Mouse (Mus musculus) myocyte (in vitro differentiated cells): Measurements from ENCODE around the gene Slamf7. TPM values are rescaled to one million over a fixed set of nuclear protein-coding genes. Genes with fewer than 3 reads are reported as not detected.
"Not testable (repeated sequence)": the region's sequence is repeated elsewhere in the genome, so short reads cannot be mapped to it uniquely, and the experiment has no call there.

Experiments
- H3K27me3 ChIP-seq: one replicate; pipeline ENCODE4 v1.6.1; 2011; ENCODE audit not compliant: control insufficient read depth, insufficient read depth, insufficient read length
- H3K36me3 ChIP-seq: one replicate; pipeline ENCODE4 v1.6.1; 2011; ENCODE audit not compliant: control insufficient read depth, insufficient read depth
- H3K4me2 ChIP-seq: one replicate; pipeline ENCODE4 v1.6.1; 2011; ENCODE audit warnings: low read depth, control low read depth
- H3K4me3 ChIP-seq: one replicate; pipeline ENCODE4 v1.5.1; 2011; ENCODE audit warnings: mild to moderate bottlenecking, control low read depth, moderate library complexity
- H3K79me2 ChIP-seq: one replicate; pipeline ENCODE4 v1.6.1; 2011; ENCODE audit not compliant: control insufficient read depth, insufficient read depth
- H3ac ChIP-seq: one replicate; pipeline ENCODE4 v1.6.1; 2011; ENCODE audit not compliant: control insufficient read depth, insufficient read length
- CEBPB ChIP-seq: IDR thresholded peaks from 2 replicates; pipeline ENCODE4 v1.6.1; 2011; ENCODE audit warnings: mild to moderate bottlenecking, moderate library complexity; ENCODE audit not compliant: poor library complexity, insufficient read depth, severe bottlenecking
- E2F4 ChIP-seq: IDR thresholded peaks from one replicate; pipeline ENCODE4 v1.6.1; 2011; ENCODE audit warnings: mild to moderate bottlenecking, control low read depth, moderate library complexity; ENCODE audit not compliant: insufficient read depth
- MAX ChIP-seq: IDR thresholded peaks from one replicate; pipeline ENCODE4 v1.6.1; 2011; ENCODE audit warnings: low read depth, mild to moderate bottlenecking, control low read depth
- MYOD1 ChIP-seq, 3 experiments: IDR thresholded peaks; one replicate each; pipeline ENCODE4 v1.6.1; 2011; ENCODE audit warnings: control low read depth in 2 of 3, low read depth in 2 of 3, mild to moderate bottlenecking in 2 of 3, moderate library complexity in 1 of 3; ENCODE audit not compliant: insufficient read length in 2 of 3, control insufficient read depth in 1 of 3
- MYOG ChIP-seq, 3 experiments: IDR thresholded peaks; one replicate each; pipeline ENCODE4 v1.6.1; 2011; ENCODE audit warnings: control low read depth in 2 of 3, low read depth in 2 of 3, mild to moderate bottlenecking in 2 of 3; ENCODE audit not compliant: insufficient read length in 2 of 3, control insufficient read depth in 1 of 3, insufficient read depth in 1 of 3
- POLR2A ChIP-seq: IDR thresholded peaks from one replicate; pipeline ENCODE4 v1.6.1; 2011; ENCODE audit warnings: low read depth, mild to moderate bottlenecking, control low read depth, moderate library complexity; ENCODE audit not compliant: insufficient read length
- POLR2AphosphoS2 ChIP-seq: IDR thresholded peaks from one replicate; pipeline ENCODE4 v1.6.1; 2011; ENCODE audit warnings: low read depth, control low read depth; ENCODE audit not compliant: insufficient read length
- REST ChIP-seq: IDR thresholded peaks from one replicate; pipeline ENCODE4 v1.6.1; 2011; ENCODE audit warnings: mild to moderate bottlenecking, control low read depth, moderate library complexity; ENCODE audit not compliant: insufficient read depth, insufficient read length
- SRF ChIP-seq: IDR thresholded peaks from one replicate; pipeline ENCODE4 v1.6.1; 2011; ENCODE audit warnings: low read depth; ENCODE audit not compliant: control insufficient read depth, insufficient read length
- TCF12 ChIP-seq: IDR thresholded peaks from one replicate; pipeline ENCODE4 v1.6.1; 2011; ENCODE audit warnings: mild to moderate bottlenecking, control low read depth; ENCODE audit not compliant: poor library complexity, insufficient read depth, severe bottlenecking
- TCF3 ChIP-seq: IDR thresholded peaks from one replicate; pipeline ENCODE4 v1.6.1; 2011; ENCODE audit warnings: low read depth, control low read depth; ENCODE audit not compliant: insufficient read length
- USF1 ChIP-seq: IDR thresholded peaks from one replicate; pipeline ENCODE4 v1.6.1; 2011; ENCODE audit warnings: low read depth, mild to moderate bottlenecking, control low read depth, moderate library complexity
- polyA plus RNA-seq: library from polyadenylated mRNA; unstranded; fragments of >200 nt; fragmentation: generic; extraction: Trizol; gene quantifications from one replicate; pipeline ENCODE4 v1.2.1, GENCODE M21; 2012; ENCODE audit warnings: missing spikeins

The Slamf7 gene
- polyA plus RNA-seq, 1 experiment, result not detected

DNA sequence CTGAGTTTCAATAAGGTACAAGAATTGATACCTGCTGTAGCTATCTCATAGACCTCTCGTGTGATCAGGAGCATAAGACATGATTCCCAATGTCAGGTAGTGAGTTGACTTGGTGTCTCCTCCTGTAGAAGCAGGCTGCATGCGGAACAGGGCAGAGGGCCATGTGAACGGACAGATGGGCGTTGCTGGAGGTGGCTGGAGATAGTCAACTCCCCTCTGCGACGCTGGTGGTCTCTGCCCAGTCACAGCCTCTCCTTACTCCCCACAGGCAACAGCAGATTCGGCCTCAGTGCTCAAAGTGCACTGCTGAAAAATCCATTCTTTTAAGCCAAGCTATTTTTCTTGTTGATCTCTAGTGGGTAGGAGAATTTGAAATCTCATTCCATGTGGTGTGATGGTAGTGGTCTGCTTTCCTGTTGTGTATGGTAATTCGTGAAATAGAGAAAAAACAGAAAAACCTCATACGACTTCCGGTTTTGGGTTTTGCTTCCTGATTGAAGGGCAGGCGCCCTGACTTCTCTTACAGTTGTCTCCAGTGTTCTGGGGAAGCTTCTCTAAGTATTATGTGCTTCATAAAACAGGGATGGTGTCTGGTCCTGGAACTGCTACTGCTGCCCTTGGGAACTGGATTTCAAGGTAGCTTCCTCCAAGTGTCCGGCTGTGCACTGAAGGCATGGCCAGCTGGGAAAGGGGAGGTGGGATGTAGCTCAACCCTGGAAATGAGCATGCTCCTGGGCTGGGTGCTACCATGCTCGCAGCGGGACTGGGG, 28.9 kb upstream of the Slamf7 start, which contains the start of gene Cd48:
TSS of gene Cd48 (plus strand) at position 479 of the 769 bp plus-strand sequence.
- Histone ChIP-seq H3K36me3 (no peaks in the 10 kb centered on the region), H3K4me3 (no peak within 1 kb of the TSS), H3K27me3 (no peaks in the 10 kb centered on the region), H3K79me2 (no peaks in the 10 kb centered on the region), H3K4me2 (no peak within 1 kb of the TSS), H3ac (no peak within 1 kb of the TSS)
- no peak for TF ChIP-seq USF1
- TF ChIP-seq MAX, result no peak
- no peak for TF ChIP-seq MYOD1 (IDR thresholded peaks at IDR 0.05; ENCODE audit: control insufficient read depth in 1 of 3, insufficient read length in 2 of 3, low read depth in 2 of 3)
- TF ChIP-seq POLR2A, result no peak
- TF ChIP-seq REST, result no peak
- no peak for TF ChIP-seq POLR2AphosphoS2
- no peak for TF ChIP-seq MYOG (IDR thresholded peaks at IDR 0.05; ENCODE audit: control insufficient read depth in 1 of 3, insufficient read depth in 1 of 3, insufficient read length in 2 of 3, low read depth in 2 of 3)
- no peak for TF ChIP-seq TCF12
- no peak for TF ChIP-seq CEBPB
- TF ChIP-seq SRF, result no peak
- no peak for TF ChIP-seq E2F4
- no peak for TF ChIP-seq TCF3

DNA sequence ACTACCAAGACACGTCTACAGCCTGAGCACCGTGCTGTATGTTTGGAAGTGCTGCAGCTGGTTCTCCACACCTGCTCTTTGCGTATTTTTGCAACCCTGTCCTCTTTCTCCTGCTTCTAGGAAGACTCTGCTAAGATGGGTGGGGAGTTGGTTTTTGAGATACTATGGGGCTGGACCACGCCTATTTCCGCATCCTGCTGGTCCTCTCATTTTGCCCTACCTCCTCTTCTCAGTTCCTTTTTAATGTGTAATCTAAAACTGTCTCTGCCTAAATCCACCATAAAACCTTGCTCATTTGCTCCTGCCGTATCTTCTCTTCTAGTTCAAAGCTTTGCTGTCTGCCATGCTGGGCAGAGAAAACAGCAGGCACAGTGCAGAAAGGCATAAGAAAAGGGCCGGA, 28.2 kb upstream of the Slamf7 start:
- Histone ChIP-seq H3K27me3 (no peaks in the 10 kb centered on the region), H3K79me2 (no peaks in the 10 kb centered on the region), H3ac (no peak overlapping the region), H3K4me3 (no peak overlapping the region), H3K4me2 (no peak overlapping the region), H3K36me3 (no peaks in the 10 kb centered on the region)
- no peak for TF ChIP-seq USF1
- no peak for TF ChIP-seq TCF3
- no peak for TF ChIP-seq POLR2A
- no peak for TF ChIP-seq MYOG (IDR thresholded peaks at IDR 0.05; ENCODE audit: control insufficient read depth in 1 of 3, insufficient read depth in 1 of 3, insufficient read length in 2 of 3, low read depth in 2 of 3)
- no peak for TF ChIP-seq SRF
- no peak for TF ChIP-seq TCF12
- no peak for TF ChIP-seq REST
- TF ChIP-seq MAX, result no peak
- no peak for TF ChIP-seq MYOD1 (IDR thresholded peaks at IDR 0.05; ENCODE audit: control insufficient read depth in 1 of 3, insufficient read length in 2 of 3, low read depth in 2 of 3)

DNA sequence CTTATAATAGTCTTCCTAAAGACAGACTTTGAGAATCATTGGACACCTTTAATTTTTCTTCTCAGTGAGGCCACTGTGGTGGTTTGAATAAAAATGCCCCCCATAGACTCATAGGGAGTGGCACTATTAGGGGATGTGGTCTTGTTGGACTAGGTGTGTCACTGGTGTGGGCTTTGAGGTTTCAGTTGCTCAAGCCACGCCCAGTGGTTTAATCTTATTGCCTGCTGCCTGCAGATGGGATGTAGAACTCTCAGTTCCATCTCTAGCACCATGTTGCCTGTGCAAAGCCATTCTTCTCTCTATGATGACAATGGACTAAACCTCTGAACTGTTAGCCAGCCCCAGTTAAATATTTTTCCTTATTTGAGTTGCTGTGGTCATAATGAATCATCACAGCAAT, 24.9 kb upstream of the Slamf7 start:
- Histone ChIP-seq H3K79me2 (no peaks in the 10 kb centered on the region), H3K4me2 (no peak overlapping the region), H3K4me3 (no peak overlapping the region), H3ac (no peak overlapping the region), H3K27me3 (no peaks in the 10 kb centered on the region), H3K36me3 (no peaks in the 10 kb centered on the region)
- TF ChIP-seq POLR2A (no peak), MYOG (IDR thresholded peaks at IDR 0.05; ENCODE audit: control insufficient read depth in 1 of 3, insufficient read depth in 1 of 3, insufficient read length in 2 of 3, low read depth in 2 of 3) (no peak)

DNA sequence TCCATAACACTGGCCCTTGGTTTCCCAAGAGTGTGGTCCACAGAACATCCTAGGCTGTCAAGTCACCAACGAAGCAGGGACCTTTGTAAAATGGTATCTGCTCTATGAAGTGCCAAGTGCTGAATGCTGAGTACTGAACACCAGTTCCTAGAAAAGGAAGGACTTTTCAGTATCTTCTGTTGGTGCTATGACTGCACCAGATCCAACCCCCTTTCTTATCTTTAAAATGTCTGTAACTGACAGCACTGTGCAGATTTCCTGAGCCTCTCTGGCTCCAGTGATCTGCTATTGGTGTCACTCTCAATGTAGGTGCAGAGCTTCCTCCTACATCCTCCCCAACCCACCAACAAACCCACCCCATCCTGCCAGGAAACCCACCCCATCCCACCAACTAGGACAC, 21.6 kb upstream of the Slamf7 start:
- no peak overlapping the region for H3K4me2 ChIP-seq
- TF ChIP-seq SRF (no peak), POLR2AphosphoS2 (no peak), POLR2A (no peak), MYOD1 (IDR thresholded peaks at IDR 0.05; ENCODE audit: control insufficient read depth in 1 of 3, insufficient read length in 2 of 3, low read depth in 2 of 3) (no peak), CEBPB (no peak), E2F4 (no peak), TCF3 (no peak), REST (no peak), MAX (no peak), USF1 (no peak), TCF12 (no peak), MYOG (IDR thresholded peaks at IDR 0.05; ENCODE audit: control insufficient read depth in 1 of 3, insufficient read depth in 1 of 3, insufficient read length in 2 of 3, low read depth in 2 of 3) (no peak)
- H3K36me3 ChIP-seq, result no peaks in the 10 kb centered on the region
- no peak overlapping the region for H3K4me3 ChIP-seq
- H3ac ChIP-seq, result no peak overlapping the region
- no peaks in the 10 kb centered on the region for H3K79me2 ChIP-seq
- no peaks in the 10 kb centered on the region for H3K27me3 ChIP-seq

DNA sequence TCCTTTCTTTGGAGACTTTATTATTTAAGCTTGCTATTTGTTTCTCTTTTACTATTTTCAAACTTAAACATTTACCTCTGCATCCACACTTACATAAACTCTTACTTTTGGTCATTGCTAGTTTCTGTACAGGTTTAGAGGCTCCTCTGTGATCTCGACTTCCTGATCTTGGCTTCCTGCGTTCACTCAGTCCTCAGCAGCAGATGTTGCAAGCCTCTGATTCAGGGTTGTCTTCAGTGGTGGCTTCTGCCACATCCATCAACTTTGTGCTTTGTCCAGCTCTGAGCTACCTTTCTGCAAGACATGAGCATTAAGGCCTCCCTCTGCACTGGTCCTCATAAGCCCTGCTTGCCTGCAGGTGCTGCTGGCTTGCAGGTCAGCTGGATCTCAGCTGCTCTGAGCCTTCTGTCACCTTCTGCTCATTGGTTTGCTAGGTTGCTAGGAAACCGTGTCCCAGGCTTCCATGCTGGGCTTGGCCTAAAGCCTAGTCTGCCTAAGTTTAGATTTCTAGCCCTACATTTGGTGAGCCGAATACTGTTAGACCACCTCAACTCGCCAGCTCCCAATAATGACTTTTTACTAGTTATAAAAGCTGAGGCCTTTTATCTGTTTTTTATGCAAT, 20.1 kb upstream of the Slamf7 start:
- Histone ChIP-seq H3K4me2 (no peak overlapping the region), H3K4me3 (no peak overlapping the region), H3K27me3 (no peaks in the 10 kb centered on the region), H3K36me3 (no peaks in the 10 kb centered on the region), H3ac (no peak overlapping the region), H3K79me2 (no peaks in the 10 kb centered on the region)
- no peak for TF ChIP-seq REST
- no peak for TF ChIP-seq TCF3

DNA sequence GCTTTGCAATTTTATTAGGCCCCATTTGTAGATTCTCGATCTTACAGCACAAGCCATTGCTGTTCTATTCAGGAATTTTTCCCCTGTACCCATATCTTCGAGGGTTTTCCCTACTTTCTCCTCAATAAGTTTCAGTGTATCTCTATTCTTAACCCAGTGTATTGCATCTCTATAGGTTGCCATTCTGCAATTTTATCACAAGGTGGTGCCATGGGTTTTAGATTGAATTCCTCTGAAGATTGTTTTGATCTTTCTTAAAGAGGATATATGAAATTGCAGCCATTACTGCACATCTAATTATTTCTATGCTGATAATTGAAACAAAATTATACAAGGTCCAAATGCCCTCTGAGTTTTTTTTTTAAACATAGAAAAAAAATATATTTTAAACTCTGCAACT, 19.6 kb upstream of the Slamf7 start:
- not testable (repeated sequence) for H3K4me2 ChIP-seq, H3K79me2 ChIP-seq, H3K4me3 ChIP-seq, H3K27me3 ChIP-seq, H3K36me3 ChIP-seq, H3ac ChIP-seq
